Mouse (Mus musculus) CH12.LX (cell line): ENCODE measurements at regions not wholly inside any gene's neighbourhood (a gene's known extent, or its start where the extent isn't known, plus 50 kb on each side); places are given as distances from the start of the nearest gene placed in this dataset.

Source experiments
- DNase-seq: peaks from one replicate; pipeline ENCODE4 v3.0.0-alpha.2; 2013; ENCODE audit errors: extremely low read depth
- H3K27ac ChIP-seq: 2 replicates; pipeline ENCODE4 v1.5.1; 2012; ENCODE audit warnings: low read depth, mild to moderate bottlenecking, control low read depth, moderate library complexity; ENCODE audit not compliant: insufficient read depth
- H3K27me3 ChIP-seq: replicated peaks from 2 replicates; pipeline ENCODE3; 2012; ENCODE audit warnings: inconsistent platforms
- H3K36me3 ChIP-seq, 2 experiments: replicated peaks in 1 of 2; 2 replicates each; pipeline versions ENCODE3 to v1.6.1; 2012; ENCODE audit warnings: inconsistent platforms in 1 of 2, low read length in 1 of 2, mild to moderate bottlenecking in 1 of 2, mixed read lengths in 1 of 2, moderate library complexity in 1 of 2; ENCODE audit not compliant: control insufficient read depth in 1 of 2, insufficient read depth in 1 of 2
- H3K4me1 ChIP-seq, 2 experiments: 2 replicates each; pipeline ENCODE4 v1.6.1; 2012; ENCODE audit warnings: inconsistent platforms in 1 of 2, moderate library complexity in 1 of 2; ENCODE audit not compliant: insufficient read depth in 2 of 2, control insufficient read depth in 1 of 2
- H3K4me2 ChIP-seq: 2 replicates; pipeline ENCODE4 v1.6.1; 2012; ENCODE audit warnings: low read depth, mild to moderate bottlenecking, control low read depth; ENCODE audit not compliant: poor library complexity, insufficient read depth, severe bottlenecking
- H3K4me3 ChIP-seq, 3 experiments: fragments of 150-350 bp in 1 of 3; sonication (generic) in 1 of 3; replicated peaks in 1 of 3; 2 replicates each; pipeline versions ENCODE3 to v1.5.1; 2011 to 2012; ENCODE audit warnings: low read depth in 2 of 3, low read length in 2 of 3, mild to moderate bottlenecking in 2 of 3, moderate library complexity in 2 of 3, control low read depth in 1 of 3, improper control_type of control experiment in 1 of 3, inconsistent platforms in 1 of 3, mixed read lengths in 1 of 3; ENCODE audit not compliant: poor library complexity in 1 of 3
- H3K79me2 ChIP-seq: replicated peaks from 2 replicates; pipeline ENCODE4 v1.6.1; 2012; ENCODE audit warnings: mild to moderate bottlenecking, moderate library complexity; ENCODE audit not compliant: control insufficient read depth, poor library complexity, insufficient read depth, severe bottlenecking; ENCODE audit errors: extremely low read depth
- H3K9ac ChIP-seq: 2 replicates; pipeline ENCODE4 v1.6.1; 2012; ENCODE audit warnings: low read depth, mild to moderate bottlenecking, control low read depth, moderate library complexity; ENCODE audit not compliant: insufficient read depth
- H3K9me3 ChIP-seq: replicated peaks from 2 replicates; pipeline ENCODE3; 2012; ENCODE audit warnings: low read length, inconsistent platforms, mixed read lengths
- CTCF ChIP-seq, 2 experiments: IDR thresholded peaks in 1 of 2; conservative IDR thresholded peaks in 1 of 2; 2 replicates each; pipeline ENCODE4 v1.5.1; 2011 to 2012; ENCODE audit warnings: low read depth in 2 of 2, low read length in 2 of 2, improper control_type of control experiment in 1 of 2, inconsistent platforms in 1 of 2, mild to moderate bottlenecking in 1 of 2, moderate library complexity in 1 of 2
- ELF1 ChIP-seq: IDR thresholded peaks from 2 replicates; pipeline ENCODE4 v1.6.1; 2014; ENCODE audit warnings: low read depth, mild to moderate bottlenecking, inconsistent platforms, low read length, improper control_type of control experiment
- RAD21 ChIP-seq: IDR thresholded peaks from 2 replicates; pipeline ENCODE4 v1.6.1; 2011; ENCODE audit warnings: low read depth, mild to moderate bottlenecking, low read length, improper control_type of control experiment, moderate library complexity
- RCOR1 ChIP-seq: conservative IDR thresholded peaks from 2 replicates; pipeline ENCODE4 v1.6.1; 2012; ENCODE audit warnings: low read depth, mild to moderate bottlenecking, inconsistent platforms, low read length, improper control_type of control experiment
- SMC3 ChIP-seq: IDR thresholded peaks from 2 replicates; pipeline ENCODE4 v1.6.1; 2011; ENCODE audit warnings: low read depth, low read length, improper control_type of control experiment
- dilution Hi-C: fragments of 300-500 bp; cut with MboI; formaldehyde crosslinking; loops from 2 replicates; pipeline ENCODE4 v1.14.3; 2020; ENCODE audit warnings: low sequenced_read_pairs; ENCODE audit not compliant: extremely low pct_unique_long_range_greater_than_20kb, extremely low pct_ligation_motif_present
- in situ Hi-C: fragments of 300-500 bp; cut with MboI; formaldehyde crosslinking; loops from 3 replicates; pipeline ENCODE4 v1.14.3; 2019; ENCODE audit warnings: low sequenced_read_pairs, low pct_ligation_motif_present, low pct_unique_long_range_greater_than_20kb, mixed read lengths

GRCm38 (mm10) chrX:137424259-137424658 lies 146.1 kb upstream of the Il1rapl2 start:
- DNase-seq, result peak; percentile 49

More at GRCm38 (mm10) chrX:137424259-137424658, 146.1 kb upstream of the Il1rapl2 start:
- no peaks in the 10 kb centered on the region for H3K79me2 ChIP-seq
- no peaks in the 10 kb centered on the region for H3K4me1 ChIP-seq
- dilution Hi-C loops, result no loop called here
- H3K9me3 ChIP-seq, result no peaks in the 10 kb centered on the region
- H3K4me2 ChIP-seq, result no peak overlapping the region
- no peak overlapping the region for H3K9ac ChIP-seq
- no peaks in the 10 kb centered on the region for H3K27me3 ChIP-seq
- TF ChIP-seq CTCF (conservative IDR thresholded peaks at IDR 0.05 in 1 of 2, IDR thresholded peaks at IDR 0.05 in 1 of 2; ENCODE audit: low read depth in 2 of 2, low read length in 2 of 2) (peak; percentile 49 to 97), RCOR1 (no peak), ELF1 (no peak), SMC3 (peak; percentile 60), RAD21 (peak; percentile 73)
- in situ Hi-C loops, result no loop called here
- H3K36me3 ChIP-seq, result no peaks in the 10 kb centered on the region
- no peak overlapping the region for H3K4me3 ChIP-seq
- H3K27ac ChIP-seq, result no peak overlapping the region
